Mouse (Mus musculus) skeletal muscle tissue, adult 2 months (tissue): Measurements from ENCODE around the gene Spats2.
"Not testable (repeated sequence)": the region's sequence is repeated elsewhere in the genome, so short reads cannot be mapped to it uniquely, and the experiment has no call there.

Experiments used
- DNase-seq: peaks from one replicate; pipeline ENCODE4 v3.0.0-alpha.2; 2012; ENCODE audit warnings: low read depth, low spot score

Gene Spats2

GRCm38 (mm10) chr15:99125711-99126080 is at the start of gene Spats2:
TSS of gene Spats2 (plus strand) at chr15:99125916.
- DNase-seq = no peak

DNA sequence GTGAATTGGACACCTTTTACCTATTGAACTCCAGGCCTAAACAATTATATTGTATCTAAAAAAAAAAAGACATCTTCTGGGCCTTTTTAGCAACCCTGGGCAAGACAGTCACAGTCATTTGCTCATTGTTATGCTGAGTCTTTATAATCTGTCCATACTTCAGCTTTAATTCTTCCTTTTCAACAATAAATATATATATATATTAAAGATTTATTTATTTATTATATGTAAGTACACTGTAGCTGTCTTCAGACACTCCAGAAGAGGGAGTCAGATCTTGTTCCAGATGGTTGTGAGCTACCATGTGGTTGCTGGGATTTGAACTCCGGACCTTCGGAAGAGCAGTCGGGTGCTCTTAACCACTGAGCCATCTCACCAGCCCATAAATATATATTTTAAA is 49.7 kb upstream of the Spats2 start:
- not testable (repeated sequence) for DNase-seq

DNA sequence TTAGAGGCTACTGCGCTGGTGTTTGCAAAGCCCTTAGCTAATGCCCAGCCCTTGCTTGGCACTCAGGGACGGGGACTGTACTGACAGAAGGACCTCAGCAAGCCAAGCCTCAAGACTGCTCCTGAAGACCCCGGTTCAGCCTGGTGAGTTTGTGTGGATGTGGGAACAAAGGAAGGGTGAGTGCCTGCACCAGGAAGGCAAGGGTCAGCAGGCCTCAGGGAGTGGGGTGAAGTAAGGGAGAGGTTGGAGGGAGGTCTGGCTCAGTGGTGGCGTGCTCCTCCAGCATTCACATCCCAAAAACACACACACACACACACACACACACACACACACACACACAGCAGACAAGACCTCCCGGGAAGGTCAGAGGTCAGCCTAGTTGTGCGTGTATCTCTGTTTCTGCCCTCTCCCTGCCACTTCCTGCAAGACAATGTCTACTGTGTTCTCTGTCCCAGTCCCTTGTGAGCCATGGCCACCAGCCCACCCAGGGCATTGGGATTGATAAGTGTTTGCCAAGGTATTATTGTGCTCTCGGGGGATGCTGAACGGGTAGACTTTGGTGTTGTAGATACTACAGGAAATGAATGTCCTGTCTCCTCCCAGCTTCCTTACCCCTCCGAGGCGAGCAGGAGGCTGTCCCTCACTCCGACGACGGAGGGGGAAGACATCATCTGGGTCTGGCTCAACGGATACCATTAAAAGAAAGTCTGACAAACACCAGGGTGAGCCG is 47.4 kb upstream of the Spats2 start:
- no peak for DNase-seq

DNA sequence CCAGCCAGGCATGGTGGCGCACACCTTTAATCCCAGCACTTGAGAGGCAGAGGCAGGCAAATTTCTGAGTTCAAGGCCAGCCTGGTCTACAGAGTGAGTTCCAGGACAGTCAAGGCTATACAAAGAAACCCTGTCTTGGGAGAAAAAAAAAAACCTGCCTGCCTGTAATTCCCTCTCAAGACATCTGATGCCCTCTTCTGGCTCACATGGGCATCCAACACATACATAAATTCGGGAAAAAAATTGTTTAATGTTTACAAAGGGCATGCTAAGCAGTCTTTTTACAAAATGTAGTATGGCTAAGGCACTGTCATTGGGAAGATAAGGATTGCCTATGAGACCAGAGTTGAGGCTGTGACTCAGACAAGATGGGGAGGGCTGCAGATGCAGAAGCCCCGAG is 45.9 kb upstream of the Spats2 start:
- DNase-seq = no peak

GRCm38 (mm10) chr15:99082322-99082721 is 43.4 kb upstream of the Spats2 start:
- no peak for DNase-seq

GRCm38 (mm10) chr15:99082840-99083239 is 42.9 kb upstream of the Spats2 start:
- DNase-seq = no peak

DNA sequence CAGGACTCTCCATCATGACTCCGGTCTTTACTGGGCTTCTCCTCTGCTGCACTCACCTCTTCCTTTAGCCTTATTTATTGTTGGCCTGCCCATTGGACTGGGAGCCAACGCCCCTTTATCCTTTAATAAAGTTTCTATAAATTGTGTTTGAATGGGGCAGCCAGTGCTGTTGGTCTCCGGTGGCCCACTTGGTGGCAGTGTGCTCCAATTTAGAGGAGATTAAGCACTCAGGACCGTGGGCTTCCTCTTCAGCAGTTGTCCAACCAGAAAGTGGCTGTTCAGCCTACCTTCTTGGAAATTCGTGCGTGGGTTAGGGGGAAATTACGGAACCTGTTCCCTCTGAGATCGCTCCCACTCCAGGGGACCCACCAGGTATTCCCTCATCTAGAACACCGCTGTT is 42.5 kb upstream of the Spats2 start:
- no peak for DNase-seq

DNA sequence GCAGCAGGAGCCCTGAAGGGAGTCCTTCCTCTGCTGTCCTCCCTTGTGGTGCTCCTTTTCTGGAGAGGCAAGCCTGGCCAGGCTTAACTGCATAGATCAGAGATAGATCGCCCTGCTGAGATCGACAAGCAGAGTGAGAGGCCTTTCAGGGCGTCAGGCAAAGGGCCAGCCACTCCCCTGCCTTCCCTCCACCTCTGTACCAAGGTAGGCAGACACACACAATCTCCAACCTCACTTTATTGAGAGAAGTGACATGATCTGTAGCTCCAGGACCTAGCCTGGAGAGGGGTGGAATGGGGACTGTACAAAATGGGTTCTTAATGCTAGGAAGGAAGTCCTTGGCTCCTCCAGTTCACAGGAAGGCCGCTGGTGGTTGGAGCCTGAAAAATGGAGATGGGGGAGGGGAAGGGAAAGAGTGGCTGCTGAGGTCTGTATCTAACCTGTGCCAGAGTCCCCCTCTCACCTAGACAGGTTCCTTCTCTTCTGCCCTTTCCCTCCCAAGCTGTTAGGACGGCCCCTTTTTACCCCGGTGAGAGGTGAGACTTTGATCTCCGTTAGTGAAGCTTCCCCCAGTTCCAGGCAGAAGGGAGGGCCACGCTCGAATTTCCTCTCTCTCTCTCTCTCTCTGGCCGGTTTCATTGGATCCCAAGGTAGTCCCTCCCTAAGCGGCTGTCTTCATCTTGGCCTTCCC is 41.7 kb upstream of the Spats2 start:
- no peak for DNase-seq

DNA sequence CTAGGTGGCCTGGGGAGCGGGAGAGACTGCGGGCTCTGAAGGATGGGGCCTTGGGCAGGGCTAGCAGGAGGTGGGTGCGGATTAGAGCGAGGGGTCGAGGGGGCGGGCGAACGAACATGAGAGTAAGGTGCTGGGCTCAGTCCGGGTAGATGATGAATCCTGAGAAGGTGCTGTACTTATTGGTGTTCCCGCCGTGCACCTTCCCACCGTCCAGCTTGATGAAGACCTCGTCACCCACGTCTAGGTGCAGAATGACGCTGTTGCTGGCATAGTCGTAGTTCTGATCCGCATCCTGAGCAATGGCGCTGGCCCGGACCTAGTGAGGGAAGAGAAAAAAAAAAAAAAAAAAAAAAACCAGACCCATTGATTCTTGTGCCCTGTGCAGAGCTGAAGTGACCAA is 41.1 kb upstream of the Spats2 start:
- DNase-seq = no peak

DNA sequence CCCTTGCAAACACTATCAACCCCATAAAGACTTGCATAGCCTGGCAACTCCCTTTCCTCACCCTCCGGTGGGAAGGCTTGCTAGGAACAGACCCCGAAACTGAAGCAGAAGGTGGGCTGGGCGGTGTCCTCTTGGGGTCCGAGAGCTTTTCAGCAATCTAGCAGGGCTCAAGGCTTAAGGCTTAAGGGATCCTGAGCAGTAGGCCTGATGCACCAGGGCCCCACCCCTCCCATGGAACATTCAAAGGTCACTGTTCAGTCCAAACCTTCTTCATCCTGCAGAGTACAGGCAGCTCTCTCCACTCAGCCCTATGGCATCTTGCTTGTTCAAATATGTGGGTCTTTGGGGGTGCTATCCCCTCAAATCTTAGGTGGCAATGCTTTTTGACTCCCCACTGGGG is 39.7 kb upstream of the Spats2 start:
- no peak for DNase-seq

DNA sequence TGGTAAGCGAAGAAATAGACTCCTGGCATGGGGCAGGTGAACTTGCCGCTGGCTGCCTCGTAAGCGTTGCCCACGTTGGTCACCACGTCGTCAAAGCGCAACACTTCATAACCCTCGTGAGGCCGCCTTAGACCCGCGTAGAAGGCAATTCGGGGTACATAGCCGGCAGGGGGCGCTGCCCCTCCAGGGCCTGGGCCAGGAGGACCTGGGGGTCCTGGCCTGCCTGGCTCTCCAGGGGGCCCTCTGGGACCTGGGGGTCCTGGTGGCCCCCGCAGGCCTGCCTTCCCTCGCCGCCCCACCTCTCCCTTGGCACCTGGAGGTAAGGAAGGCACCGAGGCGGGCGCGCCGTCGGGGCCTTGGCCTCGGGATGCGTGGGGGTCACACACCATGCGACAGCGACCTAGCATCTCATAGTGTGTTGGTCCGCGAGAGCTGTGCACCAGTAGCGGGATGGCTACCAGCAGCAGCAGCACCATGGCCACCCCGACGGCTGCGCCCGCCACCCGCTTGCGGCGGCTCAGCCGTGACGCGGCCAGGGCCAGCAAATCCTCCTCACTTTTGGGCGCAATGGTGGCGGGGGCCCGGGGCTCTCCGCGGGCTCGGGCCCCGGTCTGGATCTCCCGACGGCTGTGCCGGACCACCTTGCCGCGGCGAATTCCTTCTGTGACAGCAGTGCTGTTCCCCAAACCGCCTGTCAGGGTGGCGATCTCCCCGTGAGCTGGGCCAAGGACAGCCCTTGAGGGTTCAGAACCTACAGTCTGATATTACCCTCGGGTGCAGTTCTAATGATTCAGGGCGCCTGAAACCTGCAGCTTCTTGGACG is 38.3 kb upstream of the Spats2 start, which contains the start of gene C1ql4:
Gene C1ql4 (minus strand): TSS at position 565 of the 823 bp plus-strand sequence.
- no peak for DNase-seq

DNA sequence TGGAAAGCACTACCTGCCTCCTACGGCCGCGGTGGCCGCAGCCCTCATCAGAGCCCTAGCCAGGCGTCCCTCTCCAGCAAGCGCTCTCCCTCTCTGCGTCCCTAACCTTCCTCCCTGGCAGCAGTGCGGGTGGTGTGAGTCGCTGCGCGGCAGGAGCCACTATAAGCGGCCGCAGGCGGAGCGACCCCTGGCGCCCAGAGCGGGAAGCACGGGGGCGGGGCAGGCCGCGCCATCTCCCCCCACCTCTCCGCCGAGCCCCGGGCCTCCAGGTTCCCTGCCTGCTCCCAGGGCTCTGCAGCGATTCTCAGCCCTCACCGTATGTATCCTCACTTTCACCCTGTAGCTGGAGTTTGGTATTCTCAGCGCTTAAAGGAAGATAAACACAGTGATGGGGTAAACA is 37.4 kb upstream of the Spats2 start:
- peak; percentile 23 for DNase-seq

DNA sequence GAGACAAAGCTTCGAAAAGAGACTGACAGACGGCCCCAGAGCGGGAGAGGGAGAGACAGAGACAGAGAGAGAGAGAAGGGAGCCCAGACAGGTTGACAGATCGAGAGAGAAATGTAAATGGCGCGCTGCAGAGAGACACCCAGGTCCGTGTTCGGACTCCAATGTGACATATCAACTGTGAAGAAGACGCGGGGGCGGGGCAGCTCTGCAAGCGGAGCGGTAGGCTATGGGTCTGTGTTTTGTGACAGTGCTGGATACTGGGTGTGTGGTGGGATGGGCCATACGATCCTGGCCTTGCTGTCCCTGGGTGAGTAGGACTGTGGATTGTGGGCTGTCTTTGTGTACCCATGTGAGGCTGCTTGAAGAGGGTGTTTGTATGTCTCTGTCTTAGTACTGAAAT is 36.6 kb upstream of the Spats2 start:
- no peak for DNase-seq

GRCm38 (mm10) chr15:99092870-99093269 is 32.8 kb upstream of the Spats2 start, which contains the start of gene Dnajc22:
TSS of gene Dnajc22 (plus strand) at chr15:99093170.
- no peak for DNase-seq

DNA sequence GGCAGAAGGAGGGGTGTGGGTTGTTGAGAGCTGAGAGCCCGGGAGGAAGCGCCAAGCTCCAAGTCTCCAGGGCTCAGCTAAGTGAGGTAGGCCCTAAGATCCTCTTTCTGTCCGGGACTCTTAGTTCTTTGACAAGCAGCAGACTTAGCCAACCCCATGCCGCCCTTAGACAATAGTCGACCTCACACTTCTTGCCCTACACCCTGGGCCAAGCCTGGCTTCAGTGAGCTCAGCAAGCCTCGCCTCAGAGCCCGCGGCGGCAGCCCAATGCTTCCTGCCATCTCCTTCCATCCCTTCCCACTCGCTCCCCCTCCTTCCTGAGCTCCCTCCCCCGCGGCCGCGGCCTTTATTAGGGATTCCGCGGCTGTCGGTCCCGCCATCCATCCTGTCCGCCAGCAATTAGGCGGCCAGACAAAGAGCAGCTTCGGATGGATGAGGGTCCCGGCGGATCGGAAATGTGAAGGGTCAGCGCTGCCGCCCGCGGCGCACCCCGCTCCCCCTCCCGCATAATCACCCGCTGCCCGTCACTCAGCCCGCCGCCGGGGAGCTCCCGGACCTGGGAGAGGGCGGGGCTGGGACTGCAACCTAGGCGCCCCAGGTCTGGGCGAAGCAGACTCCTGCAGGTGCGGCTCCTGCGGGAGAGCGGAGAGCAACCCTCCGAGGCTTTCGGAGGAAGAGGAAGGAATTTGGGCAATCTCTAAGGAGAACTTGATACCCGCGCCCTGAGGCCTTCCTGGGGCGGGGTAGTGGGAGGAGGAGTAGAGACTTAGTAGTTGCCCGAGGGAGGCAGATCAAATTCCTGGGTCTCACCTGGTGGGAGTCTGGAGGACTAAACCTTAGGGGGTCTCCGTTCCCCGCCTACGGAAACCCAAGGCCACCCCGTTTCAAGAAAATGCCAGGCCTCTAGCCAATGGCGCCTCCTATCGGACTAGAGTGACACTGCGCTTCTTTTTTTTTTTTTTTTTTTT is 32.1 kb upstream of the Spats2 start:
- DNase-seq = no peak

DNA sequence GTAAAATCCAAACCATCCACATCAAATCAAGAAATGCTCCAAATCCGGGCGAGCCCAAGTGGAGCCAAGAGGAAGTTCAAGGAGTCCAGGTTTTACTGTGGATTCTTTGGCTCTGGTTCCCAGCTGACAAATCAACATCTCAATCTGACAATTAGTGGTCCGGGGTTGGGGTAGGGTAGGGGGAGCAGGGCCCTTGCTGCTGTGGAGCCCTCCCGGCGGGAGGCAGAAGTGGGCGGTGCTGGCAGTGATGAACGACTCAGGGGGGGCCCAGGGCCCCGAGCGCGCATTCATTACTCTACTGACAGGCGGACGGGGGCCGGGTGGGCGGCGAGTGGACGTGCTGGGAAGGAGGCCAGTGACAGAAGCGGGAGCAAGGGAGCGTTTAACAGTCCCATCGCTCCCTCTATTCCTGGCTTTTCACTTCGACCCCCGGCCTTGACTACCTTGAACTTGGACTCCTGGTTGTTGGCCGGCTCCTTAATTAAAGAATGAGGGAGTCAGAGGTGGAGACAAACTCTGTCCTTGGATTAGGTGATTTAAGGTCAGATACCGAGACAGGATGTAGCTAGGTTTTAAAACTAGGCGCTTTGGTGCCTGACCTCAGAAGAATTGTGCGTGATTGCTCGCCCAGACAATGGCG is 31.0 kb upstream of the Spats2 start:
- no peak for DNase-seq

GRCm38 (mm10) chr15:99095356-99095755 is 30.4 kb upstream of the Spats2 start:
- DNase-seq = no peak

GRCm38 (mm10) chr15:99096061-99096793 is 29.5 kb upstream of the Spats2 start:
- no peak for DNase-seq

GRCm38 (mm10) chr15:99096831-99097500 is 28.8 kb upstream of the Spats2 start:
- DNase-seq = no peak
